Mouse (Mus musculus) gastrocnemius, postnatal 25 days (tissue): ENCODE measurements at regions not wholly inside any gene's neighbourhood (a gene's known extent, or its start where the extent isn't known, plus 50 kb on each side); places are given as distances from the start of the nearest gene placed in this dataset.
"Not testable (repeated sequence)": the region's sequence is repeated elsewhere in the genome, so short reads cannot be mapped to it uniquely, and the experiment has no call there.

Experiments
- DNase-seq: peaks from one replicate; pipeline ENCODE4 v3.0.0; 2022

GRCm38 (mm10) chr3:21739720-21740119 is 336.7 kb upstream of the Tbl1xr1 start:
- no peak for DNase-seq

GRCm38 (mm10) chr3:21744107-21744506 is 332.3 kb upstream of the Tbl1xr1 start:
- DNase-seq, result no peak

DNA sequence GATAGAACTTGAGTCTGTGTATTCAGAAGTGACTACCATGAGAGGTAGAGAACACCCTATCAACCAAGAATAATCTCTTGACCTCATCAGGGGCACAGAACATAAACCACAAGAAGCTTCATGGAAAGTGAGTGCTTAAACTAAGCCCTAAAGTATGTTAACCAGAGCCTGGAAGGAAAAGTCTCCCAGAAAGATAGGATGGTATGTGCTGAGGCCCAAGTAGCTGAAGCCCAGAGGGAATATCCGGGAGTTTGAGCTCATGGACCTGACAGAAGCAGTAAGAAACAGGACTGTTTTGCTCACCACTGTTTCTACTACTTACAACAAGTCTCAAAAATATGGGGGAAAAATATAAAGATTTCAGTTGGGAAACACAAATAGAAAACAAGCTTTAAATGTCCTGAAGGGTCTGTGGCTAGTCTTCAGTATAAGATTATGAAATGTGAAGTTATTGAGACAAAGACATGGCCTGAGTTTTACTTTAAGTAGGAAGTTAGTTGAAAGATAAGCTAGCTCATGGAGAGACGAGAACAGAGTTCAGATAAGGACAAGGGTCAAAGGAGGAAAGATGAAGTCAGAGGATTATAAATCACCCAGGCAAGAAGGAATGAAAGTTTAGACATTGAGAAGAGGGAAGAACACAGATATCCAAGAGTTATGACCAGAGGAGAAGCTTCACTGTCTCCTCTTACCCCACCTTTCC is 315.8 kb upstream of the Tbl1xr1 start:
- DNase-seq, result no peak

DNA sequence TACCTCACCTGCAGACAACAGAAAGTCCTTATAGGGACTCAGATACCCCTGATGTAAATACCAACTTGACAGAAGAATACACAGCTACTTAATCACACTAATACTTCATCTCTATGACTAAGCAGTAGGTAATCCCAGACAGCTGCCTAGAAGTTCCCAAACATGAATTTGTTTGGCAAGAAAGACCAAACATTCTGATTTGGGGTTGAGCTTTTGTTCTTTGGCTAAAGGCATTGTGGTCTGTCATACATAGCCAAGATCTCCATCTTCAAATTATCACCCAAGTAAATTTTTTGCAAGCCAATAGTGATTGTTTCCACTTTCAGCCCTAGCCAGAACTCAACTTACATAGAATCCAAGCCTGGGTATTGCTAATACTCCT is 315.2 kb upstream of the Tbl1xr1 start:
- no peak for DNase-seq

GRCm38 (mm10) chr3:21761909-21762308 is 314.5 kb upstream of the Tbl1xr1 start:
- no peak for DNase-seq

DNA sequence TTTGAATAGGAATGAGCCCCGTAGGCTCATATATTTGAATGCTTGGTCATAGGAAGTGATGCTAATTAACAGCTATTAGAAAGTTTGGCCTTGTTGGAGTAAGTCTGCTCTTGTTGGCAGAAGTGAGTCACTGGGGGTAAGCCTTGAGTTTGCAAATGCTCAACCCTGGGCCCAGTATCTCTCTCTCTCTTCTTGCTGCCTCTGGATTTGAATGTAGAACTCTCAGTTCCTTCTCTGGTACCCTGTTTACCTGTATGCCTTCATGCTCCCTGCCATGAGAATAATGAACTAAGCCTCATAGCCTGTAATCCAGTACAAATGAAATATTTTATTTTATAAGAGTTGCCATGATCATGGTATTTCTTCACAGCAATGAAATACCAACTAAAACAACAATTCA is 308.4 kb upstream of the Tbl1xr1 start:
- no peak for DNase-seq

DNA sequence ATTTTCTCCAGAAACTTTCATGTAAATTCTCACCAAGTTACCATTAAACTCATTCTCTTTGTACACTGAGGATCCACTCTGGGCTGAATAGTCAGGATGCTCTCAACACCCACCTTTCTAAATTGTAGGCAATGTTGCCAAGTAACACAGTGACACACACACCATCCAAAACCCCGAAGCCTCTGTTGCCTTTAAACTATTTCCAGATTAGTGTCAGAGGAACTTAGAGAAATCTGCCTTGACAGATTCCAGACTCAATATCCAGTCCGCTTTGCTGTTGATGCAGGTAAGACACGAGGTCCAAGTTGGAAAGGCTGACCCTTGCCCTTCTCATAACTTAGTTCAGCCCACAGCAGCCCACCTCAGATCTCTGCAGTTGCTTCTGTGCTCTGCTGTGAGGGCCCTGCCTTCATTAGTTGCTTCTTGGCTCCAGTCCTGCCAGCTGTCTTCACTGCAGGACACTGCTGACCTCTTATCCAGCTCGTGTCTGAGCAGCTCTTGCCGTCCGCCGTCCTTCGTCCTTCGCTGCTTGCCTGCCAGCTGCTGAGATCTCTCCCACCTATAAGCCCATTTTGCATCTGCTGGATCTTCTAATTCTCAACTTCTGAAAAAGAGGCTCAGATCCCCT is 306.4 kb upstream of the Tbl1xr1 start:
- DNase-seq, result peak; percentile 27

GRCm38 (mm10) chr3:21771752-21772298 is 304.6 kb upstream of the Tbl1xr1 start:
- DNase-seq, result peak; percentile 11

DNA sequence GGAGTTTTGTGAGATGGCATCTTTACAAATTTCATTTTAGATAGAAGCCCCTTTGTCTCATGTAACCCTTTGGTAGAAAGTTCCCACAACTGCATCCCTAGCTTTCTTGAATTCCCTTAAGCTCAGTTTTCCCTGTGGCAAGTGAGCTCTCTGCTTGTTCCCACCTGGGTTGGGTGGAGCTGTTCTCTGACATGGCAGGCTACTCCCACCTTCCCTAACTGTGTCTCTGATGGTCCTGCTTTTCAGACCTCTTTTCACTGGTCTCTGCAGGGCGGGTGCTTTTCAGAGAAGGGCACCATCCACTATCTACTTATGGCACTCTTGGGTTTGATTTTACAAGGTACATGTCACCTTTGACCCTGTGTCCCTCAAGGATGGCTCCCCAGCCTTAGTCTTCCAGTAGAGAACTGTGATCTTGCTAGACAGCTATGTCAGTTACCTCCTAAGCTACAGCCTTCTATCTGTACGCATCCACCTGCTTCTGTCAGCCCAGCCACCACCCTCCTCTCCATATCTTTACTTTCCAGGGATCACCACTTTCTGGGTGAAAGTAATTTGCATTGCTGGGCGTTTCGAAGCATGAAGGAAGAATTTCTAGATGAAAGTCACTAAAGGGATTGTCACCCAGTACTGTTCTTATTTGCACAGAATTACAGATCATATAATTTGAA is 302.1 kb upstream of the Tbl1xr1 start:
- no peak for DNase-seq

DNA sequence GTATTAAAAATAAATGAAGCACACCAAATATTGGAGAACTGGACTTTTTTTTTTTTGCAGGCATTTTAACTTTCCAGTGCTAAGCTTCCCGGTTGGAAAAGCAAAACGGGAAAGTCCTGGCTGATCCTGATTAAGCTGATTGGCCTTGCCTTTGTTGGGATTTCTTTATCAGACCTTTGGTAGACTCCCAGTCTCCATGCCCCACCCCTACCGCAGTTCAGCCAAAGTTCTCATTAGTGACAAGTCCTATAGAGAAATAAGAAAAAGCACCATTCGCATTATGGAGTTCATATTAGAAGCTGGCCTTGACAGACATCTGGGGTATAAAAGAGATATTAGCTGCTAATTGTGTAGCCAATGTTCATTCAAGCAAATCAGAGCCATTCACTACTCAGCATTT is 297.7 kb upstream of the Tbl1xr1 start:
- DNase-seq, result no peak

- DNase-seq, result no peak
These were observed 284.3 kb upstream of the Tbl1xr1 start for GRCm38 (mm10) chr3:21791983-21792631.

GRCm38 (mm10) chr3:21798139-21798538 is 278.3 kb upstream of the Tbl1xr1 start:
- no peak for DNase-seq

DNA sequence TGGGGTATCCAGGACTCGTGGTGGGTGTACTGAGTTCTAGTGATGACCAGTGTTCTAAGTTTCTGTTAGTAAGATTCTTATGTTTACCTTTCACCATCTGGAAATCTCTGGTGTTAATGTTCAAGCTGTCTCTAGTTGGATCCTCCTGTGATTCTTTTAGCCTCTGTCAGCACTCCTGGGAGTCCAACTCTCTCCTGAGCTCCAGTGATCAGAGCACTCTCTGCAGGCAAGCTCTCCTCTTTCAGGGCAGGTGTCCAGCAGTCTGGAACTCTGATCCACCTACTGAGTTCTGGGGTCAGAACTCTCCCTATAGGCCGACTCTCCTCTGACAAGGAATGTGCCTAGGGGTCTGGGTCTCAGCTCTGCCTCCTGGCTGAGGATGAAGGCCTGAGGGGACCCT is 272.6 kb upstream of the Tbl1xr1 start:
- DNase-seq, result not testable (repeated sequence)

- no peak for DNase-seq
These were observed 269.8 kb upstream of the Tbl1xr1 start for GRCm38 (mm10) chr3:21806494-21807157.

- DNase-seq, result no peak
These were observed 267.9 kb upstream of the Tbl1xr1 start for GRCm38 (mm10) chr3:21808539-21808938.

- no peak for DNase-seq
These were observed 266.5 kb upstream of the Tbl1xr1 start for GRCm38 (mm10) chr3:21809769-21810470.

DNA sequence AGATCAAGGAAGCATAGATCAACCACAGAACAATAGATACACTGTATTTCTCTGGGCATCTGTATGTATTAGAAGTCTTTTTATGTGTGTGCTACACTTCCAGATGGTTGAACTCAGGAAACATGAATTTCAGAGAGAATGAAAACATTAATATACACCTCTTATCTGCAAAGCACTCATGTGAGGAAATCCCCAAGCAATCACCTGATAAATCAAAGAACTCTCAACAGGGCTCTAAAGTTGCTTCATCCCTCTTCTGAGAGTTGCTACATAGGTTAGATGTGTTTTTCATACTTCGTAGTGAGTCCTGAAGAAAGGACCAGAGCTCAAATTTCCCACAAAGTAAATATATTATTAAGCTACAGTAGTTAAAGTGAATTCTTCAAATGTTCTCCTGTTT is 263.1 kb upstream of the Tbl1xr1 start:
- DNase-seq, result no peak

DNA sequence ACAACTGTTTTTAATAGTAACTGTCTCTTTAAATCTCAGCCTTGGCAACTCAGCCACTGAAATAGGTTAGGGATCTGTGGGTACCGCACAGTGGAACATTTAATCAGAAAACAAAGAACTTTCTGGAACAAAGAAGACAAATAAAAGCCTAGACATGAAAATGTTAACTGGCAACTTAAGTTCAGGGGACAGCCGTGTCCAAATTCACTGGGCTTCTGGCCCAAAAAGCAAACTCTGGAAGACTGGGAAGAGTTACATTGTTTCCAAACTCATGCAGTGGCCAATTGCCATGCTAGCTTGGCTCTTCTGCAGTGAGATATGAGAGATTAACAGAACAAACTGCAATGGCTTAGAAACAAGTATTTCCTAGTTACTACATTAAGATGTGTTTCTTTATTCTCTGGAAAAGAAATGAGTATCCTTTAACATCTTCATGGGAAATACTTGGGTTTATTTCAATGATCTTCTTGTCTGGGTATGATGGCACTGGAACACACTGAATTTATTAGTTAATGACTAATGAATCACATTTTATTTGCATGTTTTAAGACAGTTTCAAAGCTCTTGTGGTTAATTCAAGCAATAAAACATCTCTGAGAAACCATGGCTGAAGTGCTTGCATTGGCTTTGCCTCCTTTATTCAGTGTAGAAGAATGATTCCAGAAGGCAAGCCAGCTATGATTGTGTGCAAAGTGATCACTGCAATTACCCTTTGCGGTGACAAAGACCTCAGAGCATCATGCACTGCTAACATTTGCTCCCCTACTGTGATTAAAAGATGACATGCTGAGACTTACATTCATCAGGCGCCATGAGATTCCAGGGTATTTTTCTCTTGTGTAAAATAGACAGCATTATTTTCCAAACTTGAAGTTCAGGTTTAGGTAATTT is 259.2 kb upstream of the Tbl1xr1 start:
- DNase-seq, result peak; percentile 56

- DNase-seq, result no peak
These were observed 257.4 kb upstream of the Tbl1xr1 start for GRCm38 (mm10) chr3:21819030-21819429.

- DNase-seq, result no peak
These were observed 256.3 kb upstream of the Tbl1xr1 start for GRCm38 (mm10) chr3:21820051-21820598.
